Mouse (Mus musculus) megakaryocyte, embryonic 14.5 days (primary cell): ENCODE measurements around the gene Zic2.

Experiments
- FLI1 ChIP-seq: IDR thresholded peaks from 2 replicates; pipeline ENCODE4 v1.6.1; 2012; ENCODE audit warnings: low read length, inconsistent platforms, mixed read lengths
- GATA1 ChIP-seq: IDR thresholded peaks from 3 replicates; pipeline ENCODE4 v1.6.1; 2012; ENCODE audit warnings: mixed read lengths, low read length, inconsistent platforms, borderline replicate concordance

- TF ChIP-seq GATA1 (no peak), FLI1 (no peak)
Observed at GRCm38 (mm10) chr14:122461966-122462365, 13.3 kb upstream of the Zic2 start.
